Mouse (Mus musculus) c-Kit-positive CD71-negative TER-119-negative erythroid progenitor cells, embryonic 14.5 days (primary cell): ENCODE results near the gene Tnfaip1.
"Not testable (repeated sequence)": the region's sequence is repeated elsewhere in the genome, so short reads cannot be mapped to it uniquely, and the experiment has no call there.

ENCODE experiments used
- DNase-seq: peaks from one replicate; pipeline ENCODE4 v3.0.0-alpha.2; 2013; ENCODE audit warnings: low read depth

Tnfaip1 gene

DNA sequence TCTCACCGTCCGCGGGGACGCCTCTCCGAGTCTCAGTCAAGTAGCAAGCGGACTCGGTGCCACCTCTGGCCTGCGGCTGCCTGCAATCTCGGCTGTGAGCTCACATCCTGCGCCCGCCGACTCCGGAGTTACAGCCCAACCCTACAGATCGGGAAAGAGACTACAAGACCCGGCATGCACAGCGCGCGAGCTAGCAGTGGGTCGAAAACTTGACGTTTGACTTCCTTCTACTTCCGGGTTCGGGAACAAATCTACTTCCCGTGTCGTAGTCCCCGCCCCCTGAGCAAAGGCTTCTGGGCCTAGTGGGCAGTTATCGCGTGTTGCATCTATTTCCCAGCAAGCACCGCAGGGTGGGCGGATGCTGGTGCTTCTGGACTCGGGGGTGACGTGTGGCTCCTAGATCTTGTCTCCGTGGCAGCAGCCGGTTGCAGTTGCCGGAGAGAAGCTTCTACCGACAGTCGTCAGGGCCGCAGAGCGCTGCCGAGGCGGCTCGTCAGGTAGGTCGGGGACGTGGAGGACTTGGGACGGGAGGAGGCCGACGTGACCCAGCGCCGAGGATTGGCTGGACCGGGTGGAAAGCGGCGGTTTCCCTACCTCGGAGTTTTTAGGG, at the start of gene Tnfaip1, which contains the start of gene Ift20:
Gene Tnfaip1, minus strand, starts transcription at position 253 of the 610 bp plus-strand sequence.
Gene Ift20, plus strand, starts transcription at position 282 of the 610 bp plus-strand sequence.
- peak; percentile 98 for DNase-seq

DNA sequence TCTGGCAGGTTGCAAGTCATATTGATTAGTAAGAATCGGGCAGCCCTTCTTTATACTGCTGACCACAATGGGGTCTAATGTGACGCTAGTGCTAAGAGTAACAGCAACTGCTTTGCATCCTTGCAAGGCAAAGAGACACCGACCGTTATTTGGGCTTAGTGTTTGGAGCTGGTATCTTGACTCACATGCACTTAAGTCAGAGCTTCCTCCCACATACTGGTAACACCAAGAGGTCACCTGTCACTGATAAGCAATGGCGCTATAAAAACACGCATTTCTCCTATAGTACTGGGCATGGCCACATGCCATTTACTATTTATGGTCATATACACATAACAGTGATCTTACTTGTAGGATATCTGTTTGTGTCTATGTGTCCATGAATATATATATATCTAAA, 46.7 kb upstream of the Tnfaip1 start:
- DNase-seq, result no peak

DNA sequence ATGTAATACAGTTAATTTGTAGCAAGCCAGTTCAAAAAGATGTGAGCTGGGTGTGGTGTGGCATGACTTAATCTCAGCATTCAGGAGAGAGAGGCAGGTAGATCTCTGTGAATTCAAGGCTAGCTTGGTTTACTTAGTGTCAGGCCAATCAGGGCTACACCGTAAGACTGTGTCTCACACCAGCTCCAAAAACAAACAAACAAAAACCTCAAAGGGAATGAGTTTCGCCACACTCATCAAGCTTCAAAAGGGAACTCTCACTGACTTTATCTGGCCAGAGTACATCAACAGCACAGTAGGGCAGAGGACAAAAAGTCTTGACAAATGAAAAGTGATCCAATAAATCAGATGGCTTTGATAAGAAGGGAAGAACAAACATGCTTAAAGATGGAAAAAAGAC, 38.8 kb upstream of the Tnfaip1 start:
- no peak for DNase-seq

DNA sequence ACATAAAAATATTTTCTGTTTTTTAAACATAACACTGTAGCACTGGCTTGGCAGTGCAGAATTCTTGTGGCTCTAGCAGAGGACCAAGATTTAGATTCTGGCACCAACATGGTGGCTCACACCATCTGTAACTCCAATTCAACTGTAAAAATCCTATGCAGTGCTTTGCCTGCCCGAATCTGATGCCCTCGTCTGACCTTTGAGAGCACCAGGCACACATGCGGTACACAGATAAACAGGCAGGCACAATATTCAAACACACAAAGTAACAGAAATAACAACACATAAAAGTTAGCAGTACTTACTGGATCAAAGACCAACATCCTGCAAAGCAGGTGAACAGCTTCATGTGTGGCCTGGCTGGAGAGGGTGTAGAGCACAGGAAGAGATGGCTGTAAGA, 38.4 kb upstream of the Tnfaip1 start:
- DNase-seq, result no peak

DNA sequence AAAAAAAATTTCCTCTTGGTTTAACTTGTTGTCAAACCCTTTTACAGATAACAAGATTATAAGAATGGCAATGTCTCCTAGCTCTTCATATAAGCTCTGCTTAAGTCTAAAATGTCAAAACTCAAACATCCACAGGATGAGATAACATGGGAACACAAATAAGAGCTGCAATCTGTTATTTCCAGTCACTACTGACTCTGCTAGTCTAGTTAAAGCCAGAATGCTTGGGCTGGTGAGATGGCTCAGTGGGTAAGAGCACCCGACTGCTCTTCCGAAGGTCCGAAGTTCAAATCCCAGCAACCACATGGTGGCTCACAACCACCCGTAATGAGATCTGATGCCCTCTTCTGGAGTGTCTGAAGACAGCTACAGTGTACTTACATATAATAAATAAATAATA, 37.9 kb upstream of the Tnfaip1 start:
- not testable (repeated sequence) for DNase-seq

DNA sequence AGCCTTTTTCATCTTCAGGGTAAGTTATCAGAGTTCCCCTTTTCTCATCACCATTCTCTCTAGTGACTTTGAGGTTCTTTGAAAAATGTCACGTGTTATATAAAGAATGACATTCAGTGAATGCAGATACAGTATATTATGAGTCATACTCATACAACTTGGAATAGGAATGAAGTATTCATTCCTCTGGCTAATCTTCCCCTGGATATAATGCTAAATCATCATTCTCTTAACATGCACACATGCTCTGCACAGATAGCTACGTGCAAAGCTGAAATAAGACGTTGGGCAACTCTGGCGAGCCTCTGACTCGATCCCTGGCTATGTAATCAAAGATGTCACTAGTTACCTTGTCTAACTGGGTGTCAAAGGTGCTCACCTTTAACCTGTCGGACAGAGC, 35.7 kb upstream of the Tnfaip1 start:
- DNase-seq, result no peak

DNA sequence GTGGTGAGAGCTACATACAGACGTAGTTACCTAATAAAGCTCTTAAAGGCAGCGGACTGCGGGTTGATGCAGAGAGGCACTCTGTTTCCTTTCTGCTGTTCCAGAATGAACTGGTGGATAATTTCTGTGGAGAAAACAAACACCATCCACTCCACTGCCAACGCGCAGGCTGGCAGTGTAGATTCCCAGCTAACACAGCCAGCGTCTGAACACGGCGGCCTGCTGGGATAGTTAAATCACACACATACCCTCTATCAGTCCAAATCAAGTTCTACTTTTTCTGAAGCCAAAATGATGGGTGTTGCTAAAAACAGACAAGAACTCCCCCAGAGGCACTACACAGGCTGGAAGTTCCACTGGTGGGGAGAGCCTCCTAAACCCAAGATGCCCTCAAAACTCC, 35.3 kb upstream of the Tnfaip1 start:
- DNase-seq, result no peak

DNA sequence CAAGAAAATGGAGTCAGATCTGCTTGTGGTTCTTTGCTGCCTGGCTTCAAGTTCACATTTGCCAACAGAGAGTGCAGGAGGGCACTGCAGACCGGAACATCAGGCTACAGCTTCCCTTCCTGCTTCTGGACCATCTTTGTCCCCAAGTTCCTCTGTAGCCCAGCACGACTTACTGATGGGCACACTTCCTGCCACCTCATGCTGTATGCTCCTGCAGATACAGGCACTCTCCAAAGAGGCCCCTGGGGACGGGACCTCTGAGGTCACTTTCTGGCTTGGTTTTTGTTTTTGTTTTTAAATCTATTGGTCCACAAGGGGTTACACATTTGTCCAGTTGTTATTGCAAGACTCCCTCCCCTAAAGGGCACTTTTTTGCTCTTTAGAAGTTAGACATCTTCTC, 33.7 kb upstream of the Tnfaip1 start:
- DNase-seq, result no peak

DNA sequence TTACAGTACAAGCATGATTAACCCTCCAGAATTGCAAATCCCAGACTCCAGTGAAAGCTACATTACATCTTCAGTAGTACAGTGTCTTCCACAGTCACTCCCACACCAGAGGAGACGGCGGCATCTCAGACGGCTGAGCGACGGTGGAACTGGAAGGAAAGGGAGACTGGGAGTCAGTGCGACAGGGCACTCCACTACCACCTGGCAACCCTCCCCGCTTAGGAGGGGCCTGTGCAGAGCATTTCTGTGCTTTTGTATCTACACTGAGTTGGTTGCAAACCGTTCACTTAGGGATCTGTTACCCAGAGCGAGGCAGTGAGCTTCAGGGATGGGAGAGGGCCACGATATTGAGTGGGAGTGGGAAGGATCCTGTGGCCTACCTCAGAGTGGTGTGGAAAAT, 32.7 kb upstream of the Tnfaip1 start:
- DNase-seq, result no peak

DNA sequence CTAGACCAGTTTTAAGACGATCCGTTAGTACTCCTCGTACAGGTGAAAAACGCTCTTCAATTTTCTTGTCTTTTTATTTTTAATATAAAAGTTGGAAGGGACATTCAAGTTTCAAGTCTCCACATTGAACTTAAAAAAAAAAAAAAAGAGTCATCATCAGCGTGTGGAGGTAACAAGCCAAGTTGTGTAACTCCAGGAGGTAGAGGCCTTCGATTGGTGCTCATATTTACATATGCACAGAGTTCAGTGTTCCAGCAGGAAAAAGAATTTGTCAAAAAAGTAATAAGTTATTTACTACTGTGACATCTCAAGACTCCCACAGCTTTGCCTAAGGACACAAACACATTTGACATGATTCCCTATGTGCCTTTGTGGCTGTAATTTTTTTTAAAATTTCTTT, 31.5 kb upstream of the Tnfaip1 start:
- DNase-seq, result no peak

DNA sequence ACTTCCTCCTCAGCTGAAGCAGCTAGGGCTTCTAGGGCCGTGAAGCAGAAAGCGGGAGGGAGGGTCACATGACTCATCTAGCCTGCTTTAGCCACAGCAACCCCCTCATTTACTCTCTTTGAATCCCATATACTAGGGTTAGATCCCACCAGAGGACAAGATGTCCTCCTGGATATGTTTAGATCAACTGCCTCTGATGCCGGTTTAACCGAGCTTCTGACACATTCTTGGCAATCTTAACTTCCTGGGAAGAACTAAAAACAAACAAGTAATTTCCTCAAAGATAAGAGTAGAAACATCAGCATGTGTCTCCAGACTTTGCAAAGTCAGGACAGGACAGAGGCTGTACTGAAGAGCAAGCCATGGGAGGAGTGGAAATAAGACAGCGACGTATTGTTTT, 30.6 kb upstream of the Tnfaip1 start:
- no peak for DNase-seq

DNA sequence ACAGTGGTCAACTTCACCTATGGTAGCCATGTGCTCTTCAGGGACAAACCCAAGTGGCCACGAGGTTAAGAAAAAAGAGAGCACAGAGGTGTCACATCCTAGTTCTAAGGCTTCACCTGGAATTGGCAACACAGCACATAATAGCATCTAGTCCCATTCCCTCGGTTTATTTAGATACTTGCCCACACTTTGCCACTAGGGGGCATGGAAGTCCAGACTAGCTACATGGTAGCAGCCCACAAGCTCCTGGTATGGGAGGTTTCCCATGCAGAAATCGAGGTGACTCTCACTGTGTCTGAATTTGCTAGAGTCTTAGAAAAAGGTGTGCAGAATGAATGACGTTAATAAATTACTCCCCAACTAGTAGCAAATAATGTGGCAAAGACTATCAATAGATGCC, 24.3 kb upstream of the Tnfaip1 start:
- peak; percentile 66 for DNase-seq

DNA sequence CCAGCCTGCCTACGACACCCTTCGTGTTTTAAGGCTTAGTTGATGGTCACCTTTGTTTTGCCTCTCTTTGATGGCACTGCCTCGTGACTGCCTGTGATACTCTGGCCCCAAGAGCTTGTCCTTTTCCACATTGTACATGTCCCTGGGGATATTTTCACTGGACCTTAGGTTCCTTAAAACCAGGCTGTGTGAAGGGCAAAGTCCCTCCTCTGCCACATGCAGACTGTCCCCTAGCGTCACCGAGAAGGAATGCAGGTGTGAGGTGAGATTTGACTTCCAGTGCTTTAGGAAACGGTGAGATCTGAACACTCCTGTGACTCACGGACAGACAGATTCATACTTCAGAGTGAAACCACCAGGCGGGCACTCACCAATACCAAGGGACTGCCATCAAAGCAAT, 21.1 kb upstream of the Tnfaip1 start:
- no peak for DNase-seq

DNA sequence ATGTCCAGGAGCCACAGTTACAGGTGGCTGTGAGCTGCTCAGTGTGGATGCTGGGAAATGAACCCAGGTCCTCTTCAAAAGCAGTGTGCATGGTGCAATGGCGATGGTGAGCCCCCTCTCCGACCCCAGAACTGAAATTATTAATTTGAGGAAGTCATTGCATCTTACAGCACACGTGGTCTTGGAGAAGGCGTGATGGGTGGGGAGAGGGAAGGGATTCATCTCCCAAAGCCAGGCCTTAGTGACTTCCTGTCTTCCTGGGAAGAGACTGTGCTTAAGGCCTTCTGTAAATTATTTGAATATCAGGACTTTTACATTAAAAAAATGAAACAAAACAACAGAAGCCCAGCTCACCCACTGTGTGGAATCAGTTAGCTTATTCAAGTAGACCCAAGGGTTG, 19.9 kb upstream of the Tnfaip1 start:
- DNase-seq, result no peak

DNA sequence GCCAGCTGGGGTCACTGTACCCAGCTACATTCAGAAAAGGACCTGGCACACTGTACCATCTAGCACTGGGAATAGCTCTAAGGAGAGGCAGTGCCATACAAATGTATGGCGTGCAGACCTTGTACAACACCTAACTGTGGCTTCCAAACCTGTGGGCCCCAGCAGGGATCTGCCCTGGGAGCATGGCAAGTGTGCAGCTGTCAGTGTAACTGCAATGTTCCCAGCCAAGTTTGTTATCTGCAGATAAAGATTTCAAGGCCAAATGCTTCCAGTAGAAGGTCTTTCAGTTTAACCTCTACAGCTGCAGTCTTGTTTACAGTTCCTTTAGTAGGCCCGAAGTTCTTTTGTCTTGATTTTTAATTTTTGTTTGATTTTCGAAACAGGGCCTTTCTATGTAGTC, 19.5 kb upstream of the Tnfaip1 start:
- DNase-seq, result no peak

DNA sequence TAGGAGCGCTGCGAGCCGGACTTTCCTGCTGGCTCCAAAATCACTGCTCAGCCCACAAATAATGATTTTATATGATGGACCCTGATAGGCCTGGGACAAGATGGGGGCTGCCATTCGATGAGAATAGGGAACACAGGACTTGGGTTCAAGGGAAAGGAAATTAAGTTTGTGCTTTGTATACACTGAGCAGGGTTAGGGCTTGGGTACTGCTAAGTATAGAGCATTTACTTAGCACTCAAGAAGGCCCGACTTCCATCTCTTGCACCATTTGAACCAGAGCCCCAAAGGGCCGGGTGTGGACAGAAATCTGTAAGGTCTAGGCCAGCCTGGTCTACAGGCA, 14.9 kb upstream of the Tnfaip1 start:
- DNase-seq, result no peak

DNA sequence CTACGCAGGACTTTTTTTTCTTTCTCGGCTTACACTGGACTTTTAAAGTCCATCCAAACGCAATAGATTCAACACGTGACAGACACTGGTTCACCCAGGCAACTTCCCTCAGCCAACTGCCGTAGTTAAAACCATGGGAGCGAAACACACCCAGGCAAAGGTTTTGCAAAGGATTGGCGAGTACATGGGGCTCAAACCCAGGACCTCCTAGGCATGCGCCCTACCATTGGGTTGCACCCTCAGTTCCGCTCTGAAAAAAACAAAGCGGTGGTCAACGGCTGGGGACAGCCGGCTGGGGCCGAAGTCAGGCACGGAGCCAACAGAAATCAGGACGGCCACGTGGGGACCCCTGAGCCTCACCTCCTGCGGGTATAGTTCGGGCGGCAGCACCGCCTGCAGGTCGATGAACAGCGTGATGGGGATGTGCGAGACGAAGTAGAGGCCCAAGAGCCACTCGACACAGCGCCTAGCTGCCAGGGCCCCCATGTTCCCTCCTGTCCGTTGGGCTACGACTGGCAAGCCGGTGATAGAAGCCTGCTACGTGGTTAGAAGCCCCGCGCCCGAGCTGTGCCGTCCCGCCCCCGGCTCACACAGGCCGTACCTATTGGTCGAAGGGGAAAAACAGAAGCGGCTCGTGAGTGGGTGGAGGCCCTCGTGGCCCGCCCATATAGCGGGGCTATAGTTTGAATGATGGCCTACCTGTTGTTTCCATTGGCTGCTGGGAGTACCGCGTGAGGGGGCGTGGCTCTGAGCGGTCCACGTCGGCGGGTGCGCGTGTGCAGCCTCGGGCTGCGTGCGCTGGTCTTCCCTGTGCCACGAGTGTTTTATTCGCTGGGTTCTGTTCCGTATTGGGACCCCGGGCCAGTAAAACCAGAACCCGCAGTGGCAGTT, 14.3 kb upstream of the Tnfaip1 start, which contains the start of gene Tmem97:
Gene Tmem97, minus strand, starts transcription at position 610 of the 891 bp plus-strand sequence.
- DNase-seq, result peak; percentile 90

DNA sequence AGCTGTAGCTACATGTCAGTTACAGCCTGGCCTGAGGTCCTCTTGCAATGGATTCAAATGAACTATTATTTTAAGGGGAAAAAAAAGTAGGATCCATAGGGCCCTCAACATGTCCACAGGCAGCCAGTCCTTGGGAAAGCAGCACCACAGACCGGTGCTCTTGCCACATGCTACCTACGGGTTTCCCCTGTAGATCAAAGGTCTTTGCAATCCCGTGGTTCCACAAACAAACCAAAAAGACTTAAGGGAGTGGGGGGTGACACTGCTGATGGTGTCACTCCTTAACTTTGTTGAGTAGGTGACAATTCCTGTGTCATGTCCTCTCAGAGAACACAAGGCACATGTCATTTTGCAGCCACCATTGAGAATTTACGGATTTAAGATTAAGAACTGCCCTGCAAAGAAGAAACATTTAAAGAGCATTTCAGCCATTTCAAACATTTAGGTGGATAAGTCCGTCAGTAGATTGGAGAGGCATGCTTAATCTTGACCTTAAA, 13.4 kb upstream of the Tnfaip1 start:
- no peak for DNase-seq

DNA sequence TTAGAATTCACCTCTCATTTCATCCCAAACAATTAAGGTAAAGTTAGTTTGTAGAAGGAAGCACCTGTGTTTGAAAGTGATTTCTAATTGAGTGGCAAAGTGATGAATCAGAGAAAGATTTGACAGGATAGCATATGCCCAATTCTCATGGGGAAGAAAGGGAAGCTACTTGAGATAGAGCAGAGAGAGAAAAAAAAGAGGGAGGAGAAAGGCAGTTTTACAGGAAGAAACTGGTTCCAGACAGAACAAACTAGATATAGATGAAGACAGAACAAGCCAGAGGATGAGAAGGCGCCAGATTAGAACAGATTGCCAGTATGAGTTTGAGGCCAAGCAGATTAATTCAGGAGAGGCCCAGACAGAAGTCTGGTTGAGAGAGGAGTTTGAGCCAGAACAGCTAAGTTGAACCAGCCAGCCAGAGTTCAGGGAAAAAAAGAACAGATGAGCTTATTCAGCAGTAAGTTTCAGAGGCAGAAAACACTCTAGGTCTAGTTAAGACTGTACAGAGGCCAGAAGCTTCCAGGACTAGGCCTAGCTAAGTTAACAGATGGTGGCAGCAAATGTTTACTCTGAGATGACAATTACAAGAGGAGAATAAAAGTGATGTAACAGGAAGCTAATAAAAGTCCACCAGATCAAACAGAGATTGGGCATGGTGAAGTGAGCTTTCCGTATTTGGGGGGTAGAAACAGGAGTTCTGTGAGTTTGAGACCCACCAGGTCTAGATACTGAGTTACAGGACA, 11.8 kb upstream of the Tnfaip1 start:
- no peak for DNase-seq

DNA sequence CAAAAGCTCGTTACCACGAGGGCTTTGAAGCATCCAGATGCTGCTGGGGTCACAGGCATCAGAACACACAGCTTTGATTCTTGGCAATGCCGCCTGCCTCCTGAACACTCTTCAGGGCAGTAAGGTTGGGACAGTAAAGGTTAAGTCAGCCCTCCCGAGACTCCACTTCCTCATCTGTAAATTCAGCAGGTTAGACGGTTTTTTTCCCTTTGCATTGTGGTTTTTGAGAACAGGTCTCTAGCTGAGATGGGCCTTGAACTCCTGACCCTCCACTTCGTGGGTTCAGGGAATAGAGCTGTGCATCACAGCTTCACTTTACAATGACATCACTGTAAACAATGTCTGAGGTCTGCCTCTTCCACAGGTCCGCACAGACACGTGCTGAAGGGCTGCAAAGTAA, 9.0 kb upstream of the Tnfaip1 start:
- no peak for DNase-seq

DNA sequence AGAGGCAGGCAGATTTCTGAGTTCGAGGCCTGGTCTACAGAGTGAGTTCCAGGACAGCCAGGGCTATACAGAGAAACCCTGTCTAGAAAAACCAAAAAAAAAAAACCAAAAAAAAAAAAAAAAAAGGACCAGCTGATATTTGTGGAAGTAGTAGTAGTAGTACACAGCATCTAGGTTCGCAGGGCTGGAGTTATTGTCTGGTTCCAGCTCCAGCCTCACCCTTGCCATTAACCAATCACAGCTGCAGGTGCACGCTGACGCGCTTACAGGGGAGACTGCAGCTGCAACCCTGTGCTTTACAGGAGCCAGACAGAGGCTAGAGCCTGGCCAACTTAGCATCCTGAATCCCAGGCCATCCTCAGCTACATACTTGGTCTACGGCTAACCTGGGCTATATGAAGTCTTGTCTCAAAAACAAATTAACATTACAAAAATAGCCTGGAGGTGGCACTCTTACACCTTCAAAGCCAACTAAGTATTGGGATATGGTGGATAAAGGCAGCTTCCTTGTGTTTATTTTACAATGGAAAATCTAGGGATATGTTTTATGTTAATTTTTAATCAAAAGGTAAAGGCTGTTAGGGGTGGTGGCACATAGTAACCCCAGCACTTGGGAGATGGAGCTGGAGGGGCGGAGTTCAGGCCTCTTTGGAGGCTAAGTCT, 8.4 kb upstream of the Tnfaip1 start:
- no peak for DNase-seq

DNA sequence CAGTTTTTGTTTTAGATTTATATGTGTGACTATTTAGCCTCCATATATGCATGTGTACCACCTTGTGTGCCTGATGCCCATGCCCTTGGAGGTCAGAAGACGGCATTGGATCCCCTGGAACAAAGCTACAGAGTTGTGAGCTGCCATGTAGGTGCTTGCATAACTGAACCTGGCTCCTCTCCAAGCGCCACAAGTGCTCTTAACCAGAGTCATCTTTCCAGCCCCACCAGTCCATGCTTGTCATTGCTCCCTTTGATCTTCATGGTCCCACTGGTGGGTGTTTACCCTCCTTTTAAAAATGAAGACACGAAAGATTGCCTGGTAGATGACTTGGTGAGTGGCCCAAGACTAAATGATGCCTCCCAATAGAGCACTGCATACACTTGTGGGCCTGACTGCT, 4.2 kb upstream of the Tnfaip1 start:
- no peak for DNase-seq
